Mouse (Mus musculus): ENCODE measurements around the gene Kcnk3. TPM values are rescaled to one million over a fixed set of nuclear protein-coding genes. Genes with fewer than 3 reads are reported as not detected.

Kcnk3 gene
- polyA plus RNA-seq, 1 experiment = 0.11 TPM

- TF ChIP-seq MYOD1 (IDR thresholded peaks at IDR 0.05; ENCODE audit: control insufficient read depth in 1 of 3, insufficient read length in 2 of 3, low read depth in 2 of 3) (no peak), REST (IDR thresholded peaks at IDR 0.05; ENCODE audit: insufficient read depth, insufficient read length) (no peak), USF1 (IDR thresholded peaks at IDR 0.05; ENCODE audit: low read depth) (no peak), TCF12 (IDR thresholded peaks at IDR 0.05; ENCODE audit: insufficient read depth, poor library complexity, severe bottlenecking) (no peak), CEBPB (IDR thresholded peaks at IDR 0.05; ENCODE audit: insufficient read depth, poor library complexity, severe bottlenecking) (no peak), POLR2AphosphoS2 (IDR thresholded peaks at IDR 0.05; ENCODE audit: insufficient read length, low read depth) (no peak), TCF3 (IDR thresholded peaks at IDR 0.05; ENCODE audit: insufficient read length, low read depth) (no peak), POLR2A (IDR thresholded peaks at IDR 0.05; ENCODE audit: insufficient read length, low read depth) (no peak), MAX (IDR thresholded peaks at IDR 0.05; ENCODE audit: low read depth) (no peak), SRF (IDR thresholded peaks at IDR 0.05; ENCODE audit: control insufficient read depth, insufficient read length, low read depth) (no peak), E2F4 (IDR thresholded peaks at IDR 0.05; ENCODE audit: insufficient read depth) (no peak), MYOG (IDR thresholded peaks at IDR 0.05; ENCODE audit: control insufficient read depth in 1 of 3, insufficient read depth in 1 of 3, insufficient read length in 2 of 3, low read depth in 2 of 3) (no peak)
- no peak overlapping the region for H3K4me3 ChIP-seq
- H3K4me2 ChIP-seq (ENCODE audit: low read depth) = no peak overlapping the region
- H3K79me2 ChIP-seq (ENCODE audit: control insufficient read depth, insufficient read depth) = peaks cover 40% of the 10 kb centered on the region
- no peaks in the 10 kb centered on the region for H3K27me3 ChIP-seq (ENCODE audit: control insufficient read depth, insufficient read depth, insufficient read length)
- H3ac ChIP-seq (ENCODE audit: control insufficient read depth, insufficient read length) = no peak overlapping the region
- peaks cover 8% of the 10 kb centered on the region for H3K36me3 ChIP-seq (ENCODE audit: control insufficient read depth, insufficient read depth)
Observed at GRCm38 (mm10) chr5:30669496-30669830, 81.5 kb downstream of the Kcnk3 start.

GRCm38 (mm10) chr5:30670091-30670490 lies 82.1 kb downstream of the Kcnk3 start:
- H3K36me3 ChIP-seq (ENCODE audit: control insufficient read depth, insufficient read depth) = peaks cover 14% of the 10 kb centered on the region
- no peaks in the 10 kb centered on the region for H3K27me3 ChIP-seq (ENCODE audit: control insufficient read depth, insufficient read depth, insufficient read length)
- no peak overlapping the region for H3K4me2 ChIP-seq (ENCODE audit: low read depth)
- no peak overlapping the region for H3ac ChIP-seq (ENCODE audit: control insufficient read depth, insufficient read length)
- H3K4me3 ChIP-seq = no peak overlapping the region
- TF ChIP-seq MYOD1 (IDR thresholded peaks at IDR 0.05; ENCODE audit: control insufficient read depth in 1 of 3, insufficient read length in 2 of 3, low read depth in 2 of 3) (no peak), TCF3 (IDR thresholded peaks at IDR 0.05; ENCODE audit: insufficient read length, low read depth) (no peak), USF1 (IDR thresholded peaks at IDR 0.05; ENCODE audit: low read depth) (no peak), E2F4 (IDR thresholded peaks at IDR 0.05; ENCODE audit: insufficient read depth) (no peak), REST (IDR thresholded peaks at IDR 0.05; ENCODE audit: insufficient read depth, insufficient read length) (no peak), TCF12 (IDR thresholded peaks at IDR 0.05; ENCODE audit: insufficient read depth, poor library complexity, severe bottlenecking) (no peak), POLR2A (IDR thresholded peaks at IDR 0.05; ENCODE audit: insufficient read length, low read depth) (no peak), CEBPB (IDR thresholded peaks at IDR 0.05; ENCODE audit: insufficient read depth, poor library complexity, severe bottlenecking) (no peak)
- H3K79me2 ChIP-seq (ENCODE audit: control insufficient read depth, insufficient read depth) = peaks cover 40% of the 10 kb centered on the region

GRCm38 (mm10) chr5:30674001-30674400 lies 86.0 kb downstream of the Kcnk3 start:
- peaks cover 18% of the 10 kb centered on the region for H3K79me2 ChIP-seq (ENCODE audit: control insufficient read depth, insufficient read depth)
- no peak for TF ChIP-seq POLR2AphosphoS2 (IDR thresholded peaks at IDR 0.05; ENCODE audit: insufficient read length, low read depth)
- TF ChIP-seq TCF12 (IDR thresholded peaks at IDR 0.05; ENCODE audit: insufficient read depth, poor library complexity, severe bottlenecking) = no peak
- TF ChIP-seq POLR2A (IDR thresholded peaks at IDR 0.05; ENCODE audit: insufficient read length, low read depth) = no peak
- TF ChIP-seq E2F4 (IDR thresholded peaks at IDR 0.05; ENCODE audit: insufficient read depth) = no peak
- no peak for TF ChIP-seq SRF (IDR thresholded peaks at IDR 0.05; ENCODE audit: control insufficient read depth, insufficient read length, low read depth)
- no peak for TF ChIP-seq CEBPB (IDR thresholded peaks at IDR 0.05; ENCODE audit: insufficient read depth, poor library complexity, severe bottlenecking)
- no peak for TF ChIP-seq REST (IDR thresholded peaks at IDR 0.05; ENCODE audit: insufficient read depth, insufficient read length)
- no peak for TF ChIP-seq TCF3 (IDR thresholded peaks at IDR 0.05; ENCODE audit: insufficient read length, low read depth)
- H3K4me3 ChIP-seq = no peak overlapping the region
- H3K4me2 ChIP-seq (ENCODE audit: low read depth) = no peak overlapping the region
- no peak overlapping the region for H3ac ChIP-seq (ENCODE audit: control insufficient read depth, insufficient read length)
- H3K36me3 ChIP-seq (ENCODE audit: control insufficient read depth, insufficient read depth) = peaks cover 18% of the 10 kb centered on the region
- no peaks in the 10 kb centered on the region for H3K27me3 ChIP-seq (ENCODE audit: control insufficient read depth, insufficient read depth, insufficient read length)

Other genes starting within 250 kb of the Kcnk3 start
- not detected for gene Otof, start 126.2 kb upstream of the Kcnk3 start, polyA plus RNA-seq (2012; fragmentation: generic; extraction: Trizol)
- gene 1700001C02Rik, start 122.1 kb upstream of the Kcnk3 start, polyA plus RNA-seq (2012; fragmentation: generic; extraction: Trizol) = not detected
- gene Cib4, start 42.3 kb upstream of the Kcnk3 start, polyA plus RNA-seq (2012; fragmentation: generic; extraction: Trizol) = not detected
- 33.1 TPM for gene Slc35f6, start 59.8 kb downstream of the Kcnk3 start, polyA plus RNA-seq (2012; fragmentation: generic; extraction: Trizol)
- gene Cenpa, start 78.6 kb downstream of the Kcnk3 start, polyA plus RNA-seq (2012; fragmentation: generic; extraction: Trizol) = 65.3 TPM
- gene Dpysl5, start 123.4 kb downstream of the Kcnk3 start, polyA plus RNA-seq (2012; fragmentation: generic; extraction: Trizol) = 0.01 TPM
- gene Mapre3, start 226.5 kb downstream of the Kcnk3 start, polyA plus RNA-seq (2012; fragmentation: generic; extraction: Trizol) = 58.7 TPM